Mouse (Mus musculus): Measurements from ENCODE around the gene Myo1f. TPM values are rescaled to one million over a fixed set of nuclear protein-coding genes. Genes with fewer than 3 reads are reported as not detected.

The Myo1f gene
- polyA plus RNA-seq, 1 experiment, result 5.1 TPM

DNA sequence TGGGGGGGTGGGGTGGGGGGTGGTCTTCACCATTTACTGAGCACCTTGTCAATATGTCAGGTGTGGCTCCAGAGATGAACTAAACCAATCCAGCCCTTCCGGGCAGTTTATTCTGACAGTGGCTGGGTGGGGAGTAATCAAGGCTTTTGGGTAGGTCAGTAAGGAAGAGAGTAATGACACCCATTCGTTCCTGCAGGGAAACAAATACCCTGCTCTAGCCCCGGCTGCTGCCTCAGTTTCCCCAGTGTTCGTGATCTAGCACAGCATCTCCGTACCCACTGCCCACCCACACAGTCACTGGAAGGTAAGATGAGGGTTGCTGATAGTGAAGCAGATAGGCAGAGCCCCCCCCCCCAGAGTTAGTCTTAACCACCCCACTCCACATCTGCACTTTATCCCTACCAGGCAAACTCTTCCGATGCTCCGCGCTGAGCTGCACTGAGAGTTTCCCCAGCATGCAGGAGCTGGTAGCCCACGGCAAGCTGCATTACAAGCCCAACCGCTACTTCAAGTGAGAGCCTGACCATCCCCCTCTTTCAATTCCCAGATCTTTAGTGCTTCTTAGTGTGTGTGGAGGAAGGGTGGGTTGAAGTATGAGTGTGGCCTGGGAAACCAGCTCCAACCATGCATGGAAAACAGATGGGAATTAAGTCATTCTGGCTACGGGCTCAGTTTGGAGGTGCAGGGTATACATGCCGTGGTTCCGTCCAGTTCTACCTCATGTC, 74.8 kb downstream of the Myo1f start:
- H3K27me3 ChIP-seq (ENCODE audit: control insufficient read depth, insufficient read depth, low read length), result no peaks in the 10 kb centered on the region
- H3K36me3 ChIP-seq (ENCODE audit: control insufficient read depth, insufficient read depth, low read length), result peaks cover 7% of the 10 kb centered on the region; the same call in 1 of the 2 replicates
- no peak overlapping the region for H3K27ac ChIP-seq (ENCODE audit: insufficient read depth, low read depth, low read length)
- peaks cover 4% of the 10 kb centered on the region for H3K4me1 ChIP-seq (ENCODE audit: control insufficient read depth, insufficient read depth, insufficient read length, low read length)
- WGBS, result 87% methylated on average over 13 of the region's 13 CpGs
- no peak for TF ChIP-seq CTCF (IDR thresholded peaks at IDR 0.05; ENCODE audit: extremely low read depth, insufficient read length, insufficient replicate concordance, low read depth, low read length)
- no peak for TF ChIP-seq POLR2A (IDR thresholded peaks at IDR 0.05; ENCODE audit: low read depth, low read length)
- no peak overlapping the region for H3K4me3 ChIP-seq (ENCODE audit: low read depth, low read length)

DNA sequence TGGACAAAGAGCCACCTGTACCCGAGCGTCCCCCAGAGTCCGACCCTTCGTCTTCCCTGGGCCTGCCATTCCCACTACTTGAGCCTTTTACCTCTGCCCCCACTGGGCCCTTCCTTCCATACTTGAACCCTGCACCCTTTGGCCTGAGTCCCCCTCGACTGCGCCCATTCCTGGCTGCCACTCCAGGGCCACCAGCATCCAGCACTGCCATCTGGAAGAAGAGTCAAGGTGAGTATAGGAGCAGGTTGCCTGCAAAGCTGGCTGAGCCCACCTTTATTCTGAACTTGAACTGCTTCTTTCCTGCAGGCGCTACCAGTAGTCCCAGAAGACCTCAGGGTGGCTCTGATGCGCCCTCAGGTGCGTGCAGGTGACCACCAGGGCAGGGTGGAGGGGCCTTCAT, 75.7 kb downstream of the Myo1f start:
- 95% methylated on average over 9 of the region's 9 CpGs for WGBS
- no peak overlapping the region for H3K4me3 ChIP-seq (ENCODE audit: low read depth, low read length)
- H3K27ac ChIP-seq (ENCODE audit: insufficient read depth, low read depth, low read length), result no peak overlapping the region
- TF ChIP-seq POLR2A (IDR thresholded peaks at IDR 0.05; ENCODE audit: low read depth, low read length) (no peak), CTCF (IDR thresholded peaks at IDR 0.05; ENCODE audit: extremely low read depth, insufficient read length, insufficient replicate concordance, low read depth, low read length) (no peak)
- H3K36me3 ChIP-seq (ENCODE audit: control insufficient read depth, insufficient read depth, low read length), result peaks cover 7% of the 10 kb centered on the region; the same call in 1 of the 2 replicates
- H3K27me3 ChIP-seq (ENCODE audit: control insufficient read depth, insufficient read depth, low read length), result no peaks in the 10 kb centered on the region
- peaks cover 4% of the 10 kb centered on the region for H3K4me1 ChIP-seq (ENCODE audit: control insufficient read depth, insufficient read depth, insufficient read length, low read length)

DNA sequence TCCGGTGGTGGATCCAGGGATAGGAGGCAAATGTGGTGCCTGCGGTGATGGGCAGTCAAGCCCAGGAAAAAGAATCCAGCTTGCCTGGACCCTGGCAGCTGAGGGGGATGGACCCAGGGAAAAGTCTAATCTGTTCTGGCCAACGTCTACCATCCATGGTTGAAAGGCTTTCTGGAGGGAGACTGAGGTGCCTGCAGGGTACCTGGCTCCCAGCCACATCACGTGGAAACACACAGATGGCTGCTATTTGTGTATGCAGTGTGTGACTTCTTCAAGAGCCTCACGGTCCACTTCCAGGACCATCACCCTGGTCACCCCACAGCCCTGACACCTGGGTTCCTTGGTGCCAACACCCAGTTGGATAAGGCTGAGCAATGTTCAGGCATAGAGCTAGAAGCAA, 76.3 kb downstream of the Myo1f start:
- peaks cover 7% of the 10 kb centered on the region; the same call in 1 of the 2 replicates for H3K36me3 ChIP-seq (ENCODE audit: control insufficient read depth, insufficient read depth, low read length)
- 81% methylated on average over 5 of the region's 5 CpGs for WGBS

DNA sequence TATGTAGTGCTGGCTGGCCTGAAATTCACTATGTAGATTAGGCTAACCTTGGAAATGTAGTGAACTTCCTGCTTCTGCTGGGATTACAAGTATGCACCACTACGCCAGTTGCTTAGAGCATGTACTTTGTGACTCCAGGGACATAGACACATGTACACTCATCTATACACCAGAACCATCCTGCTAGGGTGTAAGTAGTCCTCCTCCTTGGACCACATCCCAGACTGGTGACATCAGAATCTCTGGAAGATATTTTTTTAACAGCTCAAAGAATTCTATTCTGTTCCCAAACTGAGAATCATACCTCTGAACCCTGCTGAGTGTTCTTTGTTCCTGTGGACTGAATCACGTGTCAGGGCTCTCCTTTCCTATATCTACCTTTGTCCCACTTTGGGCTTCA, 81.5 kb downstream of the Myo1f start:
- no peak for TF ChIP-seq CTCF (IDR thresholded peaks at IDR 0.05; ENCODE audit: extremely low read depth, insufficient read length, insufficient replicate concordance, low read depth, low read length)
- no peak for TF ChIP-seq POLR2A (IDR thresholded peaks at IDR 0.05; ENCODE audit: low read depth, low read length)
- WGBS, result 72% methylated on average over 2 of the region's 2 CpGs
- no peak overlapping the region for H3K27ac ChIP-seq (ENCODE audit: insufficient read depth, low read depth, low read length)
- H3K4me3 ChIP-seq (ENCODE audit: low read depth, low read length), result no peak overlapping the region
- no peaks in the 10 kb centered on the region for H3K4me1 ChIP-seq (ENCODE audit: control insufficient read depth, insufficient read depth, insufficient read length, low read length)
- H3K27me3 ChIP-seq (ENCODE audit: control insufficient read depth, insufficient read depth, low read length), result no peaks in the 10 kb centered on the region
- no peaks in the 10 kb centered on the region for H3K36me3 ChIP-seq (ENCODE audit: control insufficient read depth, insufficient read depth, low read length)

More for the DNA sequence above, 76.3 kb downstream of the Myo1f start:
- Histone ChIP-seq H3K4me3 (ENCODE audit: low read depth, low read length) (no peak overlapping the region), H3K4me1 (ENCODE audit: control insufficient read depth, insufficient read depth, insufficient read length, low read length) (peaks cover 4% of the 10 kb centered on the region), H3K27ac (ENCODE audit: insufficient read depth, low read depth, low read length) (no peak overlapping the region), H3K27me3 (ENCODE audit: control insufficient read depth, insufficient read depth, low read length) (no peaks in the 10 kb centered on the region)
- TF ChIP-seq POLR2A (IDR thresholded peaks at IDR 0.05; ENCODE audit: low read depth, low read length) (no peak), CTCF (IDR thresholded peaks at IDR 0.05; ENCODE audit: extremely low read depth, insufficient read length, insufficient replicate concordance, low read depth, low read length) (no peak)

DNA sequence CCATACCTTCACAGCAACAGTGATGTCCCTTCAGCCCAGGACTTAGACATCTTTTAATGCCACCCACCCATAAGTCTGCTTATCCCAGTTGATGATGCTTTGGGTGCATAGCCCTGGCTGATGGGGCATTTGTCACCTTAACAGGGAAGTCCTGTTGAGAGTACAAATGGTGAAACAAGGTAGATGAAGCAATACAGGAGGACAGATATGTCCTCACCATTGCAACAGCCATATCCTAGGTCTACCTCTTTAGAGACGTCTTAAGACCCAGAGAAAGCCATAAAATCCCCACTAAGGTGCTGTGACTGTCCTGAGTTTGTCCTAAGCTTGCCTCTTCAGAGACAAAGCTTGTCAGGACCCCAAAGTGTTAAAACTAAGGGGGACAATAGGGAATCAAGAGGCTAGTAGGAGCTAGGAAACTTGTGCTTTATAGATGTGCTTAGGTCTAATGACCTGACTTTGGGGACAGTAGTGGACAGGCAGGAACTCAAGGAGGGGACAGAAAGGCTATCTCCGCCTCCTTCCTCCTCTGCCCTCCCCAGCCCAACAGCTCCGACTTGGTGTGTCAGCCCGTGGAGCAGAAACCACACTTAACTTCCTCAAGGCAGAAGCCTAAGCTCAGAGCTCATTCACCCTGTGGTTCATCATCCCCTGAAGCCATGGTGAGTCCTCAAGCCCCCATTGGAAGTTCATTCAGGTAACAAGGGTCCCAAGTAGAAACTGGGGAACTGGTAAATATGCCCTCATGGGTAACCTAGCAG, 82.2 kb downstream of the Myo1f start, which contains the start of gene Pram1:
Gene Pram1 (plus strand): TSS at position 541 of the 761 bp plus-strand sequence.
- no peaks in the 10 kb centered on the region for H3K27me3 ChIP-seq (ENCODE audit: control insufficient read depth, insufficient read depth, low read length)
- no peak within 1 kb of the TSS for H3K4me3 ChIP-seq (ENCODE audit: low read depth, low read length)
- 70% methylated on average over 4 of the region's 4 CpGs for WGBS
- TF ChIP-seq CTCF (IDR thresholded peaks at IDR 0.05; ENCODE audit: extremely low read depth, insufficient read length, insufficient replicate concordance, low read depth, low read length) (no peak), POLR2A (IDR thresholded peaks at IDR 0.05; ENCODE audit: low read depth, low read length) (no peak)
- 0 out of 2 replicates have a peak within 1 kb of the TSS, but pooled peaks have one; percentile 18 for H3K27ac ChIP-seq (ENCODE audit: insufficient read depth, low read depth, low read length)
- no peaks in the 10 kb centered on the region for H3K36me3 ChIP-seq (ENCODE audit: control insufficient read depth, insufficient read depth, low read length)
- no peaks in the 10 kb centered on the region for H3K4me1 ChIP-seq (ENCODE audit: control insufficient read depth, insufficient read depth, insufficient read length, low read length)

DNA sequence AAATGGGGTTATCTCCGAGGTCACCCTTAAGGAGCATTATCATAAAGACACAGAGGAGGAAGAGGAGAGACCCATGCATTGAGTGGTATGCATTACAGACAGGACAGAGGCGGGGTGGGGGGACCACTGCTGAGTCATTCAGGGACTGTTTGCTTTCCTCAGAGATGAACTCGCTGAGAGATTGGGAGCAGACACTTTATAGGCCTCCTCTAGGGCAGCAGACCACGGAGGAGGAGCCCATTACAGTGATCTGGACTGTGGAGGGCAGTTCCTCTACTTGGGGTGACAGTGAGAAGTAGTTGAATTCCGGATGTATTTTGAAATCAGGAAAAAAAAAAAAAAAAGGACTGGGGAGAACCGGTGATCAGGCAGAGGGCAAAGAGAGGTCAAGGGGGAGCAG, 84.2 kb downstream of the Myo1f start:
- H3K27ac ChIP-seq (ENCODE audit: insufficient read depth, low read depth, low read length), result no peak overlapping the region
- peaks cover 12% of the 10 kb centered on the region for H3K36me3 ChIP-seq (ENCODE audit: control insufficient read depth, insufficient read depth, low read length)
- WGBS, result 36% methylated on average over 6 of the region's 6 CpGs
- TF ChIP-seq CTCF (IDR thresholded peaks at IDR 0.05; ENCODE audit: extremely low read depth, insufficient read length, insufficient replicate concordance, low read depth, low read length) (no peak), POLR2A (IDR thresholded peaks at IDR 0.05; ENCODE audit: low read depth, low read length) (no peak)
- no peak overlapping the region for H3K4me3 ChIP-seq (ENCODE audit: low read depth, low read length)
- no peaks in the 10 kb centered on the region for H3K4me1 ChIP-seq (ENCODE audit: control insufficient read depth, insufficient read depth, insufficient read length, low read length)
- H3K27me3 ChIP-seq (ENCODE audit: control insufficient read depth, insufficient read depth, low read length), result no peaks in the 10 kb centered on the region

DNA sequence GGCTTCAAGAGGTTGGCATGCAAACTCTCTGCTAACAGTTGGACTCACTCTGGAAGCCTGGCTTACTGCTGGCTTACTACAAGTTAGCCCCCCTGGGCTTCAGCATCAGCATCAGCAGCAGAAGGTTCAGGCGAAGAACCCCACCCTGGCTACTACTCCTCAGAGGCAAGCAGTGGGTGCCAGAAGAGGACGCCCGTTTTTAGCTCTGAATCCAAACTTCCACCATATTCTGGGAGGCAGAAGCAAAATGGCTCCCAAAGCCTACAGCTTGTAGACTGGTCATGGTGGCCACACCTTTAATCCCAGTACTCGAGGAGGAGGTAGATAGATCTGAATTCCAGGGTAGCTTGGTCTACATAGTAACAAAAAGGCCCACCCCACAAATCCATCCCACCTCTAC, 88.6 kb downstream of the Myo1f start:
- H3K4me3 ChIP-seq (ENCODE audit: low read depth, low read length), result no peak overlapping the region
- no peak overlapping the region for H3K27ac ChIP-seq (ENCODE audit: insufficient read depth, low read depth, low read length)
- 85% methylated on average over 4 of the region's 4 CpGs for WGBS
- peaks cover 49% of the 10 kb centered on the region for H3K36me3 ChIP-seq (ENCODE audit: control insufficient read depth, insufficient read depth, low read length)
- TF ChIP-seq CTCF (IDR thresholded peaks at IDR 0.05; ENCODE audit: extremely low read depth, insufficient read length, insufficient replicate concordance, low read depth, low read length), result no peak
- TF ChIP-seq POLR2A (IDR thresholded peaks at IDR 0.05; ENCODE audit: low read depth, low read length), result no peak
- H3K27me3 ChIP-seq (ENCODE audit: control insufficient read depth, insufficient read depth, low read length), result no peaks in the 10 kb centered on the region
- no peaks in the 10 kb centered on the region for H3K4me1 ChIP-seq (ENCODE audit: control insufficient read depth, insufficient read depth, insufficient read length, low read length)
